Comparison of ENCODE assay signal across 19 mouse cellular contexts in the genomic region with DNA sequence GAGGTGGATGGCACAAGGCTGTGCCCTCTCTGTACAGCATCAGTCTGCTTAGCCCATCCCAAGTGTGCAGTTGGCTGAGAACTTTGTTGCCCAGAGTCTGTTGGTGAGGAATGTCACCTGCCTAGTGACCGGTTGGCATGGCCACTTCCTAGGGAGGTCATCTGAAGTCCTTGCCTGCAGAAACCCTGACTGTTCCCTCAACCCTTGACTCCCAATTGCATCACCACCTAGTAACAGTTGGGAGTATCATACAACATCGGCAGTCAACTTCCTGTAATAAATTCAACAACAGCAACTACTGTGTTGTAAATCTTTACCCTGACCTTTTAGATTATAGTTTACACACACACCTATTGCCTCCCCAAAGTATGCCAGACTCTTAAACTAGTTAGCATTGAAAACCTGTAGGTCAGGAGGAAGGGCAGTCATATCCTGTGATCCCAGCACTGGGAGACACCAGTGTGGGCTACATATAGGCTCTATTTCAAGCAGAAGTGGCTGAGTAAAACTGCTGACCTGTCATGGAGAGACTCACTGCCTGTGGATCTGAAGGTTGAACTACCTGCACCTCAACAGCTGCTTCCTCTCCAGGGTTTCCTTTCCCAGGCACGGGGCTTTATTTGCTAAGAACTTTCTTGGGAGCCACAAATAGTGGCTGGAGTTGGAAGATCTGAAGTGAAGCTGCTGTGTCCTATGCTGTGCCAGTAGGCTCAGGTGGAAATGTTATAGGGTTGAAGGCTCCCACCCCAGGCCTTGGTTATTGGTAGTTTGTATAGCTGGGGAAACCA. TPM values are rescaled to one million over a fixed set of nuclear protein-coding genes. Genes with fewer than 3 reads are reported as not detected.
DNase-seq lines count a peak whose midpoint lies in the region; ATAC-seq and TF ChIP-seq lines count a peak whose summit lies in the region.
"Had no signal": no experiment of that assay in that cellular context is flagged by ENCODE, and none has a peak within 500 bp of the region (broad histone marks: within the 10 kb centered on the region; RNA-seq: fewer than 3 reads in every experiment).

No protein-coding gene starts in this region.

- H3K27me3 ChIP-seq in kidney, postnatal 0 days (ENCODE audit: insufficient read depth, low read length), result no peaks in the 10 kb centered on the region
- no peaks in the 10 kb centered on the region for H3K27me3 ChIP-seq in kidney, embryonic 16.5 days (ENCODE audit: insufficient read depth, low read length)
- no peaks in the 10 kb centered on the region for H3K27me3 ChIP-seq in MEL (ENCODE audit: control insufficient read depth in 1 of 2, insufficient read depth in 2 of 2, low read length in 2 of 2)
- no peaks in the 10 kb centered on the region for H3K27me3 ChIP-seq in intestine, embryonic 14.5 days (replicated peaks; ENCODE audit: control insufficient read depth, insufficient read depth, low read length)
- no peaks in the 10 kb centered on the region for H3K27me3 ChIP-seq in liver, embryonic 16.5 days (ENCODE audit: control insufficient read depth, insufficient read depth, low read depth, low read length)
- H3K27me3 ChIP-seq: embryonic facial prominence, embryonic 15.5 days; forebrain, embryonic 12.5 days; neural tube, embryonic 13.5 days had no signal

- whole genome bisulfite sequencing in kidney, postnatal 0 days, result 57% methylated on average over 3 of the region's 3 CpGs
- WGBS in kidney, embryonic 16.5 days, result 50% methylated on average over 3 of the region's 3 CpGs
- 71% methylated on average over 3 of the region's 3 CpGs for WGBS in intestine, embryonic 14.5 days
- 62% methylated on average over 3 of the region's 3 CpGs for WGBS in liver, embryonic 16.5 days (ENCODE audit: insufficient replicate concordance)

- no peak for DNase-seq in kidney, postnatal 0 days (ENCODE audit: low spot score)
- DNase-seq in MEL (ENCODE audit: low read depth, low spot score), result no peak
- DNase-seq in intestine, embryonic 14.5 days (ENCODE audit: low spot score), result peak; percentile 53
- no peak for DNase-seq in right cerebral cortex, adult 18-20 months
- DNase-seq: cerebellum, adult 9-11 months; embryo, embryonic 11 days; gastrocnemius, postnatal 36 days; layer of hippocampus, adult 9-11 months; lung, postnatal 14 days; right cerebral cortex, postnatal 14 days; thymus, postnatal 25 days had no signal

- H3K4me2 ChIP-seq in kidney, postnatal 0 days (ENCODE audit: low read length), result no peak overlapping the region
- H3K4me2 ChIP-seq in kidney, embryonic 16.5 days (replicated peaks; ENCODE audit: low read depth, low read length), result no peak overlapping the region
- no peak overlapping the region for H3K4me2 ChIP-seq in intestine, embryonic 14.5 days (ENCODE audit: low read length)
- H3K4me2 ChIP-seq in liver, embryonic 16.5 days (ENCODE audit: low read depth, low read length), result no peak overlapping the region
- H3K4me2 ChIP-seq: embryonic facial prominence, embryonic 15.5 days; forebrain, embryonic 12.5 days; neural tube, embryonic 13.5 days had no signal

- H3K36me3 ChIP-seq in kidney, postnatal 0 days (ENCODE audit: insufficient read depth, low read length), result peaks cover 28% of the 10 kb centered on the region; the same call in 1 of the 2 replicates
- H3K36me3 ChIP-seq in kidney, embryonic 16.5 days (ENCODE audit: insufficient read depth, low read length), result peaks cover 42% of the 10 kb centered on the region
- peaks cover 15 to 31% of the 10 kb centered on the region in 2 experiments for H3K36me3 ChIP-seq in MEL (ENCODE audit: control insufficient read depth in 1 of 2, insufficient read depth in 2 of 2, low read length in 2 of 2)
- H3K36me3 ChIP-seq in intestine, embryonic 14.5 days (ENCODE audit: control insufficient read depth, insufficient read depth, low read length), result peaks cover 52% of the 10 kb centered on the region
- H3K36me3 ChIP-seq in liver, embryonic 16.5 days (ENCODE audit: control insufficient read depth, insufficient read depth), result peaks cover 47% of the 10 kb centered on the region

- H3K4me1 ChIP-seq in kidney, postnatal 0 days (replicated peaks; ENCODE audit: insufficient read depth, low read length), result no peaks in the 10 kb centered on the region
- H3K4me1 ChIP-seq in kidney, embryonic 16.5 days (ENCODE audit: insufficient read depth, low read length), result peaks cover 6% of the 10 kb centered on the region
- peaks cover 5 to 16% of the 10 kb centered on the region in 2 experiments; a peak in 2 of 4 replicates for H3K4me1 ChIP-seq in MEL (ENCODE audit: control insufficient read depth in 1 of 2, insufficient read depth in 2 of 2, low read length in 2 of 2)
- peaks cover 10% of the 10 kb centered on the region; the same call in 1 of the 2 replicates for H3K4me1 ChIP-seq in intestine, embryonic 14.5 days (replicated peaks; ENCODE audit: control insufficient read depth, insufficient read depth, low read length)
- peaks cover 20% of the 10 kb centered on the region for H3K4me1 ChIP-seq in liver, embryonic 16.5 days (ENCODE audit: control insufficient read depth, low read depth, low read length)

- 0 out of 2 replicates have a peak, but pooled peaks have one; percentile 10 for ATAC-seq in kidney, postnatal 0 days (replicated peaks; ENCODE audit: low FRiP score, low read depth)
- no peak for ATAC-seq in kidney, embryonic 16.5 days (ENCODE audit: low FRiP score, low TSS enrichment)
- ATAC-seq in intestine, embryonic 14.5 days (replicated peaks; ENCODE audit: low FRiP score, low TSS enrichment, low read depth), result no peak
- no peak for ATAC-seq in liver, embryonic 16.5 days (ENCODE audit: low read depth)
- ATAC-seq in megakaryocyte-erythroid progenitor cell, adult 5-6 weeks (replicated peaks; ENCODE audit: low FRiP score, low TSS enrichment, poor library complexity, severe bottlenecking), result no peak
- ATAC-seq: inflammation-experienced regulatory T-cells, adult 6 months had no signal

- no peak overlapping the region for H3K4me3 ChIP-seq in kidney, postnatal 0 days (replicated peaks; ENCODE audit: low read depth, low read length)
- H3K4me3 ChIP-seq in kidney, embryonic 16.5 days (ENCODE audit: low read length), result no peak overlapping the region
- no peak overlapping the region for H3K4me3 ChIP-seq in MEL (ENCODE audit: control insufficient read depth in 1 of 2, insufficient read depth in 1 of 2, low read depth in 2 of 2, low read length in 2 of 2)
- no peak overlapping the region for H3K4me3 ChIP-seq in intestine, embryonic 14.5 days (ENCODE audit: low read depth, low read length)
- H3K4me3 ChIP-seq in liver, embryonic 16.5 days (ENCODE audit: low read depth, low read length), result no peak overlapping the region
- H3K4me3 ChIP-seq: embryonic facial prominence, embryonic 15.5 days; forebrain, embryonic 12.5 days; heart, embryonic 10.5 days; neural tube, embryonic 13.5 days had no signal

- no peak; a peak in 1 of 4 replicates for TF ChIP-seq POLR2A in MEL (IDR thresholded peaks at IDR 0.05; ENCODE audit: control insufficient read depth in 1 of 2, insufficient read depth in 1 of 2, low read depth in 1 of 2, low read length in 2 of 2, poor library complexity in 1 of 2)

- TF ChIP-seq CTCF in kidney, postnatal 0 days (IDR thresholded peaks at IDR 0.05; ENCODE audit: low read depth), result no peak
- no peak for TF ChIP-seq CTCF in MEL (IDR thresholded peaks at IDR 0.05 in 2 of 3, conservative IDR thresholded peaks at IDR 0.05 in 1 of 3; ENCODE audit: control insufficient read depth in 1 of 3, insufficient read depth in 1 of 3, low read depth in 2 of 3, low read length in 3 of 3, poor library complexity in 1 of 3, severe bottlenecking in 1 of 3)

- H3K27ac ChIP-seq in kidney, postnatal 0 days, result no peak overlapping the region
- H3K27ac ChIP-seq in kidney, embryonic 16.5 days (ENCODE audit: low read length), result no peak overlapping the region
- peak overlapping the region; percentile 49 for H3K27ac ChIP-seq in MEL (ENCODE audit: control insufficient read depth, low read depth, low read length)
- no peak overlapping the region for H3K27ac ChIP-seq in intestine, embryonic 14.5 days (ENCODE audit: low read depth)
- H3K27ac ChIP-seq in liver, embryonic 16.5 days (ENCODE audit: low read length), result peak overlapping the region; percentile 45
- H3K27ac ChIP-seq: embryonic facial prominence, embryonic 15.5 days; forebrain, embryonic 12.5 days; heart, embryonic 10.5 days; neural tube, embryonic 13.5 days had no signal

- TF ChIP-seq EP300 in MEL (IDR thresholded peaks at IDR 0.05; ENCODE audit: low read depth in 1 of 2, low read length in 2 of 2), result no peak

- H3K9me3 ChIP-seq in kidney, postnatal 0 days (replicated peaks; ENCODE audit: low read length), result no peaks in the 10 kb centered on the region
- H3K9me3 ChIP-seq in kidney, embryonic 16.5 days (ENCODE audit: low read length), result no peaks in the 10 kb centered on the region
- H3K9me3 ChIP-seq in MEL (replicated peaks; ENCODE audit: insufficient read depth, low read length), result no peaks in the 10 kb centered on the region
- H3K9me3 ChIP-seq in intestine, embryonic 14.5 days (ENCODE audit: control insufficient read depth, low read length), result no peaks in the 10 kb centered on the region
- no peaks in the 10 kb centered on the region for H3K9me3 ChIP-seq in liver, embryonic 16.5 days (replicated peaks; ENCODE audit: control insufficient read depth, low read length)
- H3K9me3 ChIP-seq: embryonic facial prominence, embryonic 15.5 days; forebrain, embryonic 12.5 days; heart, embryonic 10.5 days; neural tube, embryonic 13.5 days had no signal

- H3K79me2 ChIP-seq in MEL (ENCODE audit: control insufficient read depth, insufficient read depth, low read length, poor library complexity), result peaks cover 15% of the 10 kb centered on the region

- H3K9ac ChIP-seq in kidney, postnatal 0 days (ENCODE audit: low read depth, low read length), result no peak overlapping the region
- no peak overlapping the region for H3K9ac ChIP-seq in kidney, embryonic 16.5 days (replicated peaks; ENCODE audit: low read length)
- H3K9ac ChIP-seq in MEL (ENCODE audit: control insufficient read depth, low read depth, low read length, poor library complexity, severe bottlenecking), result no peak overlapping the region
- H3K9ac ChIP-seq in intestine, embryonic 14.5 days (ENCODE audit: low read length), result no peak overlapping the region
- H3K9ac ChIP-seq in liver, embryonic 16.5 days (ENCODE audit: low read depth, low read length), result no peak overlapping the region
- H3K9ac ChIP-seq: embryonic facial prominence, embryonic 15.5 days; forebrain, embryonic 12.5 days; neural tube, embryonic 13.5 days had no signal

- no peak for TF ChIP-seq RAD21 in MEL (IDR thresholded peaks at IDR 0.05; ENCODE audit: low read depth, low read length)

RNA-seq across cellular contexts. Expression of gene Odc1, which starts 6.8 kb away (rescaled TPM):
- polyA plus RNA-seq in kidney, postnatal 0 days (2015; fragmentation: Nextera tagmentation; extraction: Ambion mirVana), result 149 and 153 TPM in 2 replicates
- 217 and 223 TPM in 2 replicates for polyA plus RNA-seq in kidney, embryonic 16.5 days (2015; fragmentation: Nextera tagmentation; extraction: Ambion mirVana)
- 591 and 677 TPM in 2 replicates for total RNA-seq in MEL (2012; rRNA removed)
- 100 to 1,000 TPM; 639 to 720 TPM for polyA plus RNA-seq in MEL (2012; ENCODE audit: insufficient read depth in 1 of 2, insufficient read length in 2 of 2, low read depth in 1 of 2, low replicate concordance in 2 of 2, missing spikeins in 1 of 2)
- polyA plus RNA-seq in intestine, embryonic 14.5 days (2014; fragmentation: Nextera tagmentation; extraction: Ambion mirVana), result 234 and 237 TPM in 2 replicates
- 301 and 303 TPM in 2 replicates for polyA plus RNA-seq in liver, embryonic 16.5 days (2015; fragmentation: Nextera tagmentation; extraction: Ambion mirVana)
- 360 and 383 TPM in 2 replicates for total RNA-seq in megakaryocyte-erythroid progenitor cell, adult 5-6 weeks (2014; fragmentation: Nextera tagmentation)
- 607 and 788 TPM in 2 replicates for total RNA-seq in megakaryocyte-erythroid progenitor cell, adult 5-6 weeks (2017)

Comparison
In these comparisons a context has a peak if more than half of its experiments do, and no peak if none do; other contexts are left out.
1. H3K27ac ChIP-seq: peak in MEL (single experiment) and liver, embryonic 16.5 days (single experiment); none in kidney, postnatal 0 days (single experiment), kidney, embryonic 16.5 days (single experiment) and intestine, embryonic 14.5 days (single experiment).